Mouse (Mus musculus): Measurements from ENCODE around the gene Abhd11.

The Abhd11 gene

DNA sequence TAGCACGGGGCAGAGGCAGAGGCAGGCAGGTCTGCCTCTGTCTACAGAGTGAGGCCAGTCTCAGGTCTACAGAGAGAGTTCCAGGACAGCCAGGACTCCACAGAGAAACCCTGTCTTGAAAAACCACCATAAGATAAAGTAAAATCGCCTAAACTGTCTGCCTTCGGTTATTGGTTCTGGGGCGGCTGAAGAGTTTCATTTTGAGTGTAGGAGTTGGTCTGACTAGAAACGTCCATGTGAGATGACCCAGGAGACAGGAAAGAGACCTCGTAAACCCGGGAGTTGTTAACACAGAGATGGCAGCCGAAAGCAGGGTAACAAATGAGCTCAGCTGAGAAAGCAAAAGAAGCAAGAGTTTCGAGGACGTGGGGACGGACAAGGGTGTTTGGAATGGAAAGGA lies 19.8 kb upstream of the Abhd11 start:
- WGBS: 79% methylated on average over 11 of the region's 11 CpGs

- WGBS: 66% methylated on average over 6 of the region's 6 CpGs
These were observed 19.2 kb upstream of the Abhd11 start for GRCm38 (mm10) chr5:134989741-134990140.

- 75% methylated on average over 5 of the region's 5 CpGs for WGBS
These were observed 16.4 kb upstream of the Abhd11 start for GRCm38 (mm10) chr5:134992566-134992965.

DNA sequence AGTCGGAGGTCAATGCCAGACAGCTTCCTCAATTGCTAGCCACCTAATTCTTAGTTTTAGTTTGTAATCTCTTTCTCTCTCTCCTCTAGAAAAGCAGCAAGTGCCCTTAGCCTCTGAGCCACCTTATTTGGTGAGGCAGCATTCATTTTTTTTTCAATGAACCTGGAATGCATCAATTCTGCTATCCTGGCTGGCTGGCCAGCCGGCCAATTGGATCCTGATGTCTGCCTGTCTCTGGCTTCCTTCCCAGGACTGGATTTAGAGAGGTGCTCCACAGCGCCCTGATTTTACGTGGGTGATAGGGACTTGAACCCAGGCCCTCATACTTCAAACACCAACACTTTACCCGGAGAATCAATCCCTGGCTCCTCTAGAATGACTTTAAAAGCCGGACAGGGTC lies 10.6 kb upstream of the Abhd11 start:
- WGBS: 83% methylated on average over 6 of the region's 6 CpGs

DNA sequence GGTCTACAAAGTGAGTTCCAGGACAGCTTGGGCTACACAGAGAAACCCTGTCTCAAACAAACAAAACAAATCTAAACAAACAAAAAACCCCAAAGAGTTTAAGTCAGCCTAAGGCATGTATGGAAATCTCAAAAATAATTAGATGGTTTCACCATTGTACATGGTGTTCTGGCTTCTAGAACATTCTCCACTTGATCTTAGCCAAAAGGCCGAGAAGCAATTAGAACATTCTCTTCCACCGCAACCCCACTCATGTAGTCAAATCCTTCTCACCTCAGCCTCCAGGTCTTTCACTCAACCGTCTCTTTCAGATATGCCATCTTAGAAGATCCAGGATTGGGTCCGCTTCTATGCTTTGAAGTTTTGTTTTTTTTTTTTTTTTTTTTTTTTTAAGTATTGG lies 9.2 kb upstream of the Abhd11 start:
- 96% methylated on average over 4 of the region's 4 CpGs for WGBS

DNA sequence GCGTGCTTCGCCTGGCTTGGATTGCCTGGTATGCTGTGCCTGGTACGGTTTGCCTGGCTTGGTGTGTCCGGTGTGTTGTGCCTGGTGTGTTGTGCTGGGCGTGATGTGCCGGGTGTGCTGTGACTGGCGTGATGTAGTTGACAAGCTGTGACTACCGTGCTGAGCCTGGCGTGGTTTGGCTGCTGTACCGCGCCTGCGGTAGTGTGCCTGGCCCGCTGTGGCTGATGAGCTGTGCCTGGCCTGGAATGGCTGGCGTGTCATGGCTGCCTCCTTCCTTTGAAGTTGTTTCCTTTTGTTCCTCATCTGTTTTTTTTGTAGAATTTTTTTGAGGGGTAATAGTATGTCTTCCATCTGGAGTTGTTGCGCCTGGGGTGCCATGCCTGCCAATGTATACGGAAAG lies 8.2 kb upstream of the Abhd11 start:
- 68% methylated on average over 16 of the region's 16 CpGs for WGBS

GRCm38 (mm10) chr5:135001309-135001708 lies 7.6 kb upstream of the Abhd11 start:
- WGBS: 4% methylated on average over 14 of the region's 14 CpGs

DNA sequence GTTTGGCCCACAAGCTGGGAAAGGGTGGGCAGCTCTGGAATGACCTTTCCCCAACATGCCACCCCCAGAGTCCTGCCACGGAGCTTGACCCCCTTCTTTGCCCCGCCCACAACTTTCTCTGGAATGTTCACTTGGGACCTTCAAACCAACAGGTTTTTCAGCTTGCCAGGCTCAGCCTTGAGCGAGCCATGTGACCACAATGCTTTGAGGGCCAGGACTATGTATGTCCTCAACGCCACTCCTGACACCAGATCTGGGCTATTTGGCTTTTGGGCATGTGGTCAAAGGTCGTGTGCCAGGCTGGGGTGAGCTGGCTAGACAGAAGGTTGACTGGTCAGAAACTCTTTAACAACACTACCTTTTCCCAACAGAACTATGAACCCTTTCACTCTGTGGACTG lies 6.8 kb upstream of the Abhd11 start:
- 75% methylated on average over 5 of the region's 5 CpGs for WGBS

DNA sequence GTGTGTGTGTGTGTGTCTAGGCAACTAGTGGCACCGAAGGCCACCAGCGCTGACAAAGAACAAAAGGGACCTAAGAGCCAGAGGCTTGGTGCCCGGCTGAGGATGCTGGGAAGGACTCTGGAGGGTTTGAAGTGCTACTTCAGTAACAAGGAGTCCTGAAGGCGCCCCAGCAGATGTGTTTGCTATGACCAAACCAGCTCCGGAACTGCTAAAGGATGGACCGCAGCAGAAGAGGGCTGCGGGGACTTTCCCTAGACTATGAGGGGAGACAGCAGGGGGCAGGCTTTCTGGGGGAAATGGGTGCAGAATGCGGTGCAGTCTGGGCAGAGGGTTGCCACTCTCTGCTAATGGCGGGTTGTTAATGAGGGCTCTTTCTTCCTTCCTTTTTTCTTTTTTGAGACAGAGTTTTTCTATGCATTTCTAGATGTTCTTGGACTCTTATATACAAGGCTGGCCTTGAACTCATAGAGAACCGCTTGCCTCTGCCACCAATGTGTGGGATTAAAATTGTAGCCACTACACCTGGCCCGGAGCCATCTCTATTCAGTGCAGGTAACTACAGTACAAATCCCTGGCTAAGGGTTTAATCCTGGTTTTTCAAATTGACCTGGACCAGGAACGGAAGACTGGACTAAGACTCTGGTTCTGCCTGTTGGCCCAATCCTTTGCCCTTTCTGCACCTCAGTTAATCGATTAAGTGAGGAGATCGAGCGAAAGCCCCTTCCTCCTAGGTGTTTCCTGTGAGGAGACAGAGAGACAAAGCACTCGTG lies 965 bp upstream of the Abhd11 start:
- WGBS: 35% methylated on average over 16 of the region's 16 CpGs

DNA sequence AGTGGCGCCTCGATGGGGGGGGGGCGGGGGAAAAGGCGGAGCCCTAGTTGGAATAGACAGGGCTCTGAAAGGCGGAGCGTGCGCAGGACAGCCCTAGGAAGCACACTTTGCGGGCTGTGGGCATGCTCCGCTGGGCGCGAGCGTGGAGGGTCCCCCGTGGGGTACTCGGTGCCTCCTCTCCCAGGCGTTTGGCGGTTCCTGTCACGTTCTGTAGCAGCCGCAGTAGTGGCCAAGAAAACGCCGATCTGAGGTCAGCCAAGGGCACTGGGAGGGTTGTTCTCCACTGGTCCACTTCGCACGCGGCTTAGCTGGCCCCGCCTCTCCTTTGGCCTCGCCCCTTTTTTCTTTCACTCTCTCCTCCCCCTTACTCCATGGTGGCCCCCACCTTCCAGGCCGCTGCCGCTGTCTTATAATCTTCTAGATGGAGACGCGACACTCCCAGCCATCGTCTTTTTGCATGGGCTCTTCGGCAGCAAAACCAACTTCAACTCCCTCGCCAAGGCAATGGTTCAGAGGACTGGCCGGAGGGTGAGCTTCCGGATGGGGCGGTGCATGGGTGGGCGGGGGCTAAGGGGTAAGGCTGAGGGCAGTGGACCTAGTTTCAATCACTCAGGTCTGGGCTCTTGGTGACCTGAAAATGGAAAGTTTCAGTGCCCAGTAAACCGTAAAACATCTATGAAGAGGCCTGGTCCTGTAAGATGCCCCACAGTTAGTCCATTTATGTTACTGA lies 803 bp downstream of the Abhd11 start:
- 0% methylated on average over 37 of the region's 37 CpGs for WGBS

DNA sequence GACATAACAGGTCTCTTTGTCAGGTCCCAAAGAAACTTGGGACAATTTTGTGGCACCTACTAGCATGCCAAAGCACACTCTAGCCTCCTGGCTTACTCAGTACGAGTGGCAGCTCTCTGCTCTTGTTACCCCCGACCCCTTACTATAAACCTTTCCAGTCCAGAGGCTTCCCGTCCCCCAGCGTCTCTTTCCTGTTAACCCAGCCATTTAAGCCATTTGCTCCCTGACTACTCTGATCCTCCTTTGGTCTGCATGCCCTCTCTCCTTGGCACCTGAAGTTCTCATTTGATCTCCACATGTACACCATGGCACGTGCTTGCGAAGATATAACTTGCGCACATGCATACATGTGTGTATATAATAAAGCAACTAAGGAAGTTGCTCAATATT lies 1.4 kb downstream of the Abhd11 start:
- WGBS: 53% methylated on average over 7 of the region's 7 CpGs

GRCm38 (mm10) chr5:135010841-135011743 lies 2.1 kb downstream of the Abhd11 start:
- WGBS: 81% methylated on average over 25 of the region's 25 CpGs

DNA sequence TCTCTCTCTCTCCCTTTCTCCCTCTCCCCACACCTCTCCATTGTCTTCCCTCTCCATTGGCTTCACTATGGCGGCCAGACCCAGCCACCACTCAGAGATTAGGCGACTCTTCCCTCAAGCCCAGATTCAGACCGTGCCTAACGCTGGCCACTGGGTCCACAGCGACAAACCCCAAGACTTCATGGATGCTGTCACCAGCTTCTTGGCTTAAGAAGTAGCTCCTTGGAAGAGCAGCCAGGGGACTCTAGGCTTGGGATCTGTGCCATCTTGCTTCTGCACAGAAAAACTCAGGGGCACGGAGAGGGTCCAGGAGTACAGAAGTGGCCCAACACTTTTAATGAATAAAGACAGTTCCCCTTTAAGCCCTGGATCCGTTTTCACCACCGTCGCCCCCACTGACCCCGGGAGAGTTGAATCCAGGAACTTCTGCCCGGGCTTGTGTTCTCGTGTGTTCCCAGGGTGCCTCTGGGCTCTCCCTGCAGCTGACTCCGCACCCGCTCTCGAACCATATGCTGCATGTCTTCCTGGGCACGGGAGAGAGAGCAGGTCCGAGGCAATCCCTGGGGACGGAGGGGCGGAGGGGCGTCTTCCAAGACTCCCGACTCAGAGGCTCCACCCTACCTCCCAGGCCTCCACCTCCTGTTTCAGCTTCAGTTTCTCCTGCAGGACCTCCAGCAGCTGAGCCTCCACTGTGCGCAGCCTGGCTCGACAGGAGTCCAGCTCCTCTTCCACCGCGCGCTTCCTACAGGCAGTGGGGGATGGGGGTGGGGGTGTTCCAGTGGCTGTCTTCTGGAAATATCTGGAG lies 3.1 kb downstream of the Abhd11 start:
- WGBS: 42% methylated on average over 26 of the region's 26 CpGs

DNA sequence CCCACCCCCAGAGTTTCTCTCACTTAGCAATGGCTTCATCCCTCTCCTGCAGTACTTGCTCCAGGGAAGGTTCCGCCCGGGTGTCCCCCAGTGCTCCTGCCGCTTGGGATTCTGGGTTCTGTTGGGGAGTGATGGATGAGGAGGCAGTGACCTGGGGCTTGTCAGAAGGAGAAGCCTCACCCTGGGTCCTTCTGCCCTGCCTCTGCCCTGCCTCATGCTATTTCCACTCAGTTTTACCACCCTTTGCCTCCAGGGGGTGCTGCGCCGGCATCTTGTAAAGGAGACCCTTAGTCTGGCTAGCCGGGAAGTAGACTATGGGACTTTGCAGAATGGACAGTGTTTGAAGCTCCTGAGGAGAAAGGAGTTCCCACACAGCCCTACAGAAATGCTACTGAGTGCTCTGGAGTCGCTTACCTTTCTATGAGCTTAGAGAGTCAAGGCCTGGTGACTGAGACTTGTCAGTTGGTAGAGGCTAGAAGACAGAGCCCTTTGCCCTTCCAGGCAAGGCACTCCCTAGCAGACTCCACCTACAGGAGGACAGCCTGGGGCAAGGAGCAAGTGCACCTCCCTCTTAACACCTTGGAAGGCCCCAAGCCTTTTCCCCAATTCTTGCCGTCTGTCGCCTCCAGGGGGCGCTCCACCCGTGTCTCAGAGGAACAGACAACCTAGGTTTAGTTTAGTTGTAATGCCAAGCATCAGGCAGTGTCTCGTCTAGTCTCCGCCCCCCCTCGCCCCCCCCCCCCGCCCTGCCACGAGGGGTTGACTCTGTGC lies 3.9 kb downstream of the Abhd11 start:
- WGBS: 10% methylated on average over 16 of the region's 16 CpGs

- WGBS: 12% methylated on average over 7 of the region's 7 CpGs
These were observed 6.5 kb downstream of the Abhd11 start for GRCm38 (mm10) chr5:135015497-135015896.

DNA sequence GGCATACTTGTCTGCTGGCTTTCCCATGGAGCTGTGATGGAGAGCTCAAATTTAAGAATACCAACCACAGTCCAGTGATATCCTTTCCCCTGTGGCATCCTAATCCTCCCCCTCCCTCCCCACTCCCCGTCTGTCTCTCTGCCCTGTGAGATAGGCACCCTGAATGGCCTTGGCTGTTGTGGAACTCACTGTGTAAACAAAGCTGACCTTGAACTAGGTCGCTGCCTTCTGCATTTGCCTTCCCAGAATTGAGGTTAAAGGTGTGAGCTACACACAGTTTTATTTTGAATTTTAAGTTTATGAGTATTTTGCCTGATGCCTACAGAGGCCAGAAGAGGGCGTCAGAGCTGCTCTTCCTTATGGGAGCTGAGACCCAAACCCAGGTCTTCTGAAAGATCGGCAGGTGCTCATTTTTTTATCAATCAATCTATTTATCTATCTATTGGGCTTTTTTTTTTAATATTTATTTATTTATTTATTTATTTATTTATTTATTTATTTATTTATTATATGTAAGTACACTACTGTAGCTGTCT lies 7.3 kb downstream of the Abhd11 start:
- 58% methylated on average over 4 of the region's 4 CpGs for WGBS

- WGBS: 31% methylated on average over 6 of the region's 6 CpGs
These were observed 12.9 kb downstream of the Abhd11 start for GRCm38 (mm10) chr5:135021814-135022213.

DNA sequence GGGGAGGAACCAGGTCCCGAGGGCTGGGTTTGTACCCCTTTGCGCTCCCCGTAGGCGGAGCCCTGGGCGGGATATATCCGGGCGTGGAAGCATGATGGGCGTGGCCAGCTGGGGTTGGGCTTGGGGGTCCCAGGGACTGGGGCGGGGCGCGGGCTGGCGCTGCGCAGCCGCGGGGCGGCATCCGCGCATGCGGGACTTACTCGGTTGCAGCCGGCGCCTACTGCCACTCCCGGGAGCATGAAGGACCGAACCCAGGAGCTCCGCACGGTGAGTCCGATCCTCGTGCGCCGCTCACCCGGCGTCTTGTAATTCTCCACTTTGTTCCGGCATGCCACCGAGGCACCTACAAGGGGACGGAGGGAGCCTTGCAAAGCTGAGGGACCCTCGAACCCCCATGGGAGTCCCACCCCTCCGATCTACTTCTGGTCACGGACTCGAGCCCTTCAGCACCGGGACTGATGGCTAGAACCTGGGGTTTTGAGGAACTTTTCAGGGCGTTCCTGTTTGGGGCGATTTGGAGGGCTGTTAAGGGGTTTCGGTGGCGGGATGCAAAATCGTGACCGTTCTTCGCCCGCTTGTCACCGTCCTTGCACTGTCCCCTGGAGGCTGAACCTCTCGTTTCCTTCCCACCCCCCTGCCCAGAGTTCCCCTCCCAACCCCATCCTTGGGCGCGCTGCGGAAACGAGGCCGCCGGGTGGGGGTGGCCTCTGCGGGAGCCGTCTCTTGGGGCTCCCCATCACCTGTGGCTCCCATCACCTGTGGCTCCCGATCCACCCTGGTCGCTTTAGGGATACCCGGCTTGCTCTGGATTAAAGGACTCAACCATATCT lies 14.6 kb downstream of the Abhd11 start, which contains the start of gene Stx1a:
Gene Stx1a (plus strand): TSS at position 139 of the 830 bp plus-strand sequence.
- 1% methylated on average over 61 of the region's 61 CpGs for WGBS

DNA sequence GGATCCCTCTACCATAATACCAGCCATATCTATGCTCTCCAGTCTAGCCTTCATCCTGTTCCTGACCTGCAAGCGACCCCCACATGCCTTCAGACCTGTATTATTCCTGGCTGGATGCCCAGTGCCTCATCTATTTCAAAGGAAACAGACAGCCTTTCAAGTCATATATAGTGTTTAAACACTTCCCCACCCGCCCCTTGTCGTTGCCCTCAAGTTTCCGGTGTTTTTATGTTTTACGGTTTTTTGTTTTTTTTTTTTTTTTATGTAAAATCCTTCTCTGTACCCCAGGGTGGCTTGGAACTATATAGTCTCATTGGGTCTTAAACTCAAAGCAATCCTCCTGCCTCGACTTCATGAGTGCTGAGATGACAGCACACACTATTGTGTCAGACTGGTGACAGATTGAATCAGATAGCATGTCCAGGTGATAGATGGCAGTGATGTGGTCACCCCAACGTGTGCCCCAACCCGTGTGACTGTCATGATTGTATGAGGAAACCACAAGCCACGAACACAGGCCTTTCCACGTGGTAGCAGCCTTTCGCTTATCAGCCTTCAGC lies 15.8 kb downstream of the Abhd11 start:
- WGBS: 45% methylated on average over 11 of the region's 11 CpGs
